Mouse (Mus musculus): ENCODE results near the gene R3hdm4. TPM values are rescaled to one million over a fixed set of nuclear protein-coding genes. Genes with fewer than 3 reads are reported as not detected.

R3hdm4 gene
- total and polyA plus RNA-seq, 3 experiments, result 10.5 to 59.4 (median 22.3) TPM

GRCm38 (mm10) chr10:79960671-79961294 is 39.8 kb upstream of the R3hdm4 start:
- H3K4me1 ChIP-seq (ENCODE audit: control insufficient read depth in 1 of 2, insufficient read depth in 2 of 2), result peaks cover 13 to 36% of the 10 kb centered on the region in 2 experiments
- peak overlapping the region; percentile 83 for H3K4me2 ChIP-seq (ENCODE audit: insufficient read depth, low read depth, poor library complexity, severe bottlenecking)
- H3K36me3 ChIP-seq (replicated peaks in 1 of 2; ENCODE audit: control insufficient read depth in 1 of 2, insufficient read depth in 1 of 2, low read length in 1 of 2), result peaks cover 36 to 48% of the 10 kb centered on the region in 2 experiments
- DNase-seq (ENCODE audit: extremely low read depth), result no peak
- H3K79me2 ChIP-seq (replicated peaks; ENCODE audit: control insufficient read depth, extremely low read depth, insufficient read depth, poor library complexity, severe bottlenecking), result peaks cover 22% of the 10 kb centered on the region
- no peaks in the 10 kb centered on the region for H3K27me3 ChIP-seq (replicated peaks)
- no peak overlapping the region for H3K27ac ChIP-seq (ENCODE audit: insufficient read depth, low read depth)
- H3K4me3 ChIP-seq (replicated peaks in 1 of 3; ENCODE audit: low read depth in 2 of 3, low read length in 2 of 3, poor library complexity in 1 of 3), result peak overlapping the region; percentile 85 to 100 (median 96)
- in situ Hi-C loops (cut with MboI; ENCODE audit: low pct_ligation_motif_present, low pct_unique_long_range_greater_than_20kb, low sequenced_read_pairs) (loop anchor here (5.0 kb wide), 1 partner anchor 33 kb away; the partner anchor contains the start of gene Arid3a), dilution Hi-C loops (cut with MboI; ENCODE audit: extremely low pct_ligation_motif_present, extremely low pct_unique_long_range_greater_than_20kb, low sequenced_read_pairs) (no loop called here)
- no peaks in the 10 kb centered on the region for H3K9me3 ChIP-seq (replicated peaks; ENCODE audit: low read length)
- no peak for TF ChIP-seq NRF1 (IDR thresholded peaks at IDR 0.05; ENCODE audit: low read depth, low read length)
- TF ChIP-seq MAZ (IDR thresholded peaks at IDR 0.05; ENCODE audit: low read depth, low read length), result no peak
- TF ChIP-seq POLR2AphosphoS2 (IDR thresholded peaks at IDR 0.05; ENCODE audit: low read depth, low read length), result no peak
- TF ChIP-seq EP300 (IDR thresholded peaks at IDR 0.05; ENCODE audit: low read length), result no peak
- TF ChIP-seq CHD1 (IDR thresholded peaks at IDR 0.05; ENCODE audit: low read depth, low read length), result no peak
- no peak for TF ChIP-seq CTCF (conservative IDR thresholded peaks at IDR 0.05 in 1 of 2, IDR thresholded peaks at IDR 0.05 in 1 of 2; ENCODE audit: low read depth in 2 of 2, low read length in 2 of 2)
- H3K9ac ChIP-seq (ENCODE audit: insufficient read depth, low read depth), result peak overlapping the region; percentile 63

DNA sequence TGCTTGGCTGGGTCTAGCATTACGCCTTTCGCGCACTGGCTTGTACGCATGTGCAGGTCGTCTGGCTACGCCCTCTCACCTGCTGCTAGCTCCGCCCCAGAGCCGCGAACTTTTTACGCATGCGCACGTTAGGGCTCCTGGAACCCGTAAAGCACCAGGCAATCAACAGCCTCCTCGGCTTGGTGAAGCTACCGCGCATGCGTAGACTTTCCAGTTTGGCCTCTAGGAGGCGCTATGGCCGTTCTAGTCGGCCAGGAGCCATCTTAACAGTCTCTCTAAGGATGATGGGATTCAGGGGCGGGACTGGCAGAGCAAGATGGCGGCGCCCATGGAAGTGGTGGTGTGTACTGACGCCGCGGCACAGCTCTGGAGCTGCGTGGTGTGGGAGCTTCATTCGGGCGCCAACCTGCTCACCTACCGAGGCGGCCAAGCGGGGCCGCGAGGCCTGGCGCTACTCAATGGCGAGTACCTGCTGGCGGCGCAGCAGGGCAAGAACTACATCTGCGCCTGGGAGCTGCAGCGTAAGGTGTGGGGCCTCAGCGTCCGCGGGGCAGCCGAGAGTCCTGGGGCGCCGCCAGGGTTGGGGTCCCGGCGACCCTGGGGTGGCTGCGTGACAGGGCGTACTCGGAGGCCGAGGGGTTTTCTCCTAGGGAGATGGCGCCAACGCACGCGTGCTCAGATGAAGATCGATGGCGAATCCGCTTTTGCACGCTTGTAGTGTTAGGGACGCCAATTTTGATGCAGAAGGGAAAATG is 39.0 kb upstream of the R3hdm4 start, which contains the start of gene Wdr18:
TSS of gene Wdr18 (plus strand) at position 306 of the 755 bp plus-strand sequence.
- Histone ChIP-seq H3K27me3 (replicated peaks) (no peaks in the 10 kb centered on the region), H3K9ac (ENCODE audit: insufficient read depth, low read depth) (peak within 1 kb of the TSS; percentile 63), H3K27ac (ENCODE audit: insufficient read depth, low read depth) (peak within 1 kb of the TSS; percentile 11; the same call in 1 of the 2 replicates), H3K4me2 (ENCODE audit: insufficient read depth, low read depth, poor library complexity, severe bottlenecking) (peak within 1 kb of the TSS; percentile 83), H3K36me3 (replicated peaks in 1 of 2; ENCODE audit: control insufficient read depth in 1 of 2, insufficient read depth in 1 of 2, low read length in 1 of 2) (peaks cover 29 to 41% of the 10 kb centered on the region in 2 experiments), H3K4me3 (replicated peaks in 1 of 3; ENCODE audit: low read depth in 2 of 3, low read length in 2 of 3, poor library complexity in 1 of 3) (peak within 1 kb of the TSS; percentile 85 to 100 (median 96)), H3K4me1 (ENCODE audit: control insufficient read depth in 1 of 2, insufficient read depth in 2 of 2) (peaks cover 20 to 43% of the 10 kb centered on the region in 2 experiments), H3K79me2 (replicated peaks; ENCODE audit: control insufficient read depth, extremely low read depth, insufficient read depth, poor library complexity, severe bottlenecking) (peaks cover 22% of the 10 kb centered on the region), H3K9me3 (replicated peaks; ENCODE audit: low read length) (no peaks in the 10 kb centered on the region)
- dilution Hi-C loops (cut with MboI; ENCODE audit: extremely low pct_ligation_motif_present, extremely low pct_unique_long_range_greater_than_20kb, low sequenced_read_pairs) (no loop called here), in situ Hi-C loops (cut with MboI; ENCODE audit: low pct_ligation_motif_present, low pct_unique_long_range_greater_than_20kb, low sequenced_read_pairs) (loop anchor here (5.0 kb wide), 1 partner anchor 33 kb away; the partner anchor contains the start of gene Arid3a)
- DNase-seq (ENCODE audit: extremely low read depth), result peak; percentile 99
- TF ChIP-seq ELF1 (IDR thresholded peaks at IDR 0.05; ENCODE audit: low read depth, low read length) (peak; percentile 65), EP300 (IDR thresholded peaks at IDR 0.05; ENCODE audit: low read length) (no peak), JUN (IDR thresholded peaks at IDR 0.05; ENCODE audit: insufficient read depth, low read depth, low read length) (no peak), E2F4 (IDR thresholded peaks at IDR 0.05; ENCODE audit: insufficient replicate concordance, low read depth, low read length) (no peak), IRF4 (IDR thresholded peaks at IDR 0.05; ENCODE audit: low read depth, low read length) (peak; percentile 51; the same call in 1 of the 2 replicates), ZKSCAN1 (IDR thresholded peaks at IDR 0.05; ENCODE audit: borderline replicate concordance, low read depth, low read length) (no peak), MAX (IDR thresholded peaks at IDR 0.05; ENCODE audit: low read length) (peak; percentile 61; the same call in 1 of the 2 replicates), TBP (conservative IDR thresholded peaks at IDR 0.05; ENCODE audit: low read depth, low read length) (peak; percentile 74; the same call in 1 of the 2 replicates), ZC3H11A (IDR thresholded peaks at IDR 0.05; ENCODE audit: low read depth, low read length) (no peak; the same call in 1 of the 2 replicates), SIN3A (IDR thresholded peaks at IDR 0.05; ENCODE audit: low read length) (peak; percentile 90), HCFC1 (IDR thresholded peaks at IDR 0.05; ENCODE audit: low read depth, low read length) (peak; percentile 91), TCF12 (IDR thresholded peaks at IDR 0.05; ENCODE audit: low read depth, low read length) (peak; percentile 92), MEF2A (IDR thresholded peaks at IDR 0.05; ENCODE audit: borderline replicate concordance, low read depth, low read length) (peak; percentile 65; the same call in 1 of the 2 replicates), CTCF (conservative IDR thresholded peaks at IDR 0.05 in 1 of 2, IDR thresholded peaks at IDR 0.05 in 1 of 2; ENCODE audit: low read depth in 2 of 2, low read length in 2 of 2) (peak; percentile 56 to 96), UBTF (IDR thresholded peaks at IDR 0.05; ENCODE audit: low read depth, low read length) (no peak), KAT2A (IDR thresholded peaks at IDR 0.05; ENCODE audit: insufficient replicate concordance, low read length) (peak; percentile 82; the same call in 1 of the 2 replicates), POLR2AphosphoS2 (IDR thresholded peaks at IDR 0.05; ENCODE audit: low read depth, low read length) (peak; percentile 60; the same call in 1 of the 2 replicates), MYC (IDR thresholded peaks at IDR 0.05; ENCODE audit: low read depth, low read length) (peak; percentile 60; the same call in 1 of the 2 replicates), POLR2A (IDR thresholded peaks at IDR 0.05; ENCODE audit: low read depth, low read length) (peak; percentile 87), CHD2 (IDR thresholded peaks at IDR 0.05; ENCODE audit: low read length) (no peak), USF2 (conservative IDR thresholded peaks at IDR 0.05; ENCODE audit: low read depth, low read length) (no peak), PAX5 (IDR thresholded peaks at IDR 0.05; ENCODE audit: low read length) (no peak), ETS1 (conservative IDR thresholded peaks at IDR 0.05; ENCODE audit: low read depth, low read length) (no peak), JUND (conservative IDR thresholded peaks at IDR 0.05; ENCODE audit: low read depth, low read length) (no peak), GABPA (IDR thresholded peaks at IDR 0.05; ENCODE audit: insufficient replicate concordance, low read depth, low read length) (no peak), CHD1 (IDR thresholded peaks at IDR 0.05; ENCODE audit: low read depth, low read length) (no peak), NRF1 (IDR thresholded peaks at IDR 0.05; ENCODE audit: low read depth, low read length) (peak; percentile 90)

Data from CH12.LX (cell line).